Mouse (Mus musculus) neutrophil, adult 65 days (primary cell): ENCODE results near the gene Phf21a. TPM values are rescaled to one million over a fixed set of nuclear protein-coding genes. Genes with fewer than 3 reads are reported as not detected.

Experiments
- total RNA-seq: library from RNA; stranded (reverse); gene quantifications from 2 replicates; pipeline ENCODE4 v1.2.4, GENCODE M21; 2023

The Phf21a gene
- total RNA-seq = 111 and 143 TPM in 2 replicates

GRCm38 (mm10) chr2:92092817-92093216 lies at the start of gene Phf21a:
Gene Phf21a, plus strand, starts transcription at chr2:92093117.

DNA sequence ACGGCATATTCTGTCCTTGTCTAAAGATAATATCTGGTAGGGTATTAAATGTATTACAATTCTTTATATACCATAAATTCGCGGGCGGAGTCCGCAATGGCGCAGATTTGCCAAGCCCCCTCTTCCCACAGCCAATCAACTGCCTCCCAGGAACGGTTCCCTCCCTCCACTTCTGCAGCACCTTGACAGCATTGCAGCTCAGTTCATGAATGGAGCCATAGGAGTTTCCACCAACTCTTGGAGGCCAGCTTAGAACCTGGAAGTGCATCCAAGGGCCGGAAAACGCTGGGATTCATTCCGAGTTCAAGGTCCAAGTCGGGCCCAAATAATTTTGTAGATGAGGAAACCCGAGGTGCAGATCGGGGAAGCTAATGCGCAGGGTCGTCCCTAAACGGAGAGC lies 281.6 kb downstream of the Phf21a start, which contains the start of the genes Pex16 and Large2:
Pex16 (plus strand) TSS at position 163 of the 400 bp plus-strand sequence.
Large2 (minus strand) TSS at position 356 of the 400 bp plus-strand sequence.

GRCm38 (mm10) chr2:92381901-92382588 lies 289.1 kb downstream of the Phf21a start, which contains the start of gene 1700029I15Rik:
Gene 1700029I15Rik, plus strand, starts transcription at chr2:92382538.

DNA sequence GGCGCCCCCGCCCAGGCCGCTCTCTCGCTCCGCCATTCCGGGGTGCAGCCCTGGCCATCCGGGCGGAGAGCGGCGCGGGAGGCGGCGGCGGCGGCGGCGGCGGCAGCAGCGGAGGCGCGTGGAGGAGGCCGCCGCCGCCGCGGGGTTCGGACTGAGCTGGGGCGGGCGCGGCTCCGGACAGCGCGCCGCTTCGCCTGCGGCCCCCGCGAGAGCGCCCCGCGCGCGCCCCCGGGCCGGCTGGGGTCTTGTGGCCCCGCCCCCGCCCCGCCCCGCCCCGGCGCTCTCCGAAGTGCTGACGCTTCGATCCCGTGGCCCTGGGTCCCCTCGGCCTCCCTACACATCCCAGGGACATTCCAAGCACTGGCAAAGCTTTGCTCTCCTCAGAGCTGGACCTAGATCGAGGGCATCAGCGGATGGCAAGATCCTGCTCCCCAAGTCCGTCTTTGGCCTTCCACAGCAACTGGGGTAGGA lies 308.2 kb downstream of the Phf21a start, which contains the start of gene Mapk8ip1:
Mapk8ip1 (minus strand) TSS at position 173 of the 471 bp plus-strand sequence.

Other genes with a start within 250 kb of the Phf21a start
- gene Chrm4, start 165.9 kb upstream of the Phf21a start, total RNA-seq = not detected in 2 replicates
- 1.7 and 3.5 TPM in 2 replicates for gene Mdk, start 160.8 kb upstream of the Phf21a start, total RNA-seq
- gene Gm9821, start 147.4 kb upstream of the Phf21a start, total RNA-seq = not detected in 2 replicates
- gene Dgkz, start 117.3 kb upstream of the Phf21a start, total RNA-seq = 200 and 241 TPM in 2 replicates
- 2.6 TPM in 2 replicates for gene Creb3l1, start 68.6 kb upstream of the Phf21a start, total RNA-seq